Mouse (Mus musculus): ENCODE data around the gene Igfbp2. TPM values are rescaled to one million over a fixed set of nuclear protein-coding genes. Genes with fewer than 3 reads are reported as not detected.

Igfbp2 gene
- polyA plus RNA-seq, 1 experiment: 76.3 TPM

- Histone ChIP-seq H3K4me3 (ENCODE audit: insufficient read depth, low read length) (no peak overlapping the region), H3K27ac (ENCODE audit: insufficient read depth, low read length) (no peak overlapping the region), H3K4me1 (ENCODE audit: control insufficient read depth, insufficient read depth, low read length) (no peaks in the 10 kb centered on the region)
- TF ChIP-seq POLR2A (IDR thresholded peaks at IDR 0.05; ENCODE audit: extremely low read depth, insufficient read depth, low read length): no peak
- no peak for TF ChIP-seq CTCF (IDR thresholded peaks at IDR 0.05; ENCODE audit: extremely low read depth, insufficient read depth, low read length)
Measured at GRCm38 (mm10) chr1:72826931-72827330, 2.6 kb downstream of the Igfbp2 start.

GRCm38 (mm10) chr1:72827411-72828315 is 3.4 kb downstream of the Igfbp2 start:
- TF ChIP-seq POLR2A (IDR thresholded peaks at IDR 0.05; ENCODE audit: extremely low read depth, insufficient read depth, low read length) (no peak), CTCF (IDR thresholded peaks at IDR 0.05; ENCODE audit: extremely low read depth, insufficient read depth, low read length) (no peak)
- H3K4me1 ChIP-seq (ENCODE audit: control insufficient read depth, insufficient read depth, low read length): no peaks in the 10 kb centered on the region
- no peak overlapping the region for H3K27ac ChIP-seq (ENCODE audit: insufficient read depth, low read length)
- H3K4me3 ChIP-seq (ENCODE audit: insufficient read depth, low read length): no peak overlapping the region

- Histone ChIP-seq H3K4me1 (ENCODE audit: control insufficient read depth, insufficient read depth, low read length) (no peaks in the 10 kb centered on the region; the same call in 1 of the 2 replicates), H3K27ac (ENCODE audit: insufficient read depth, low read length) (no peak overlapping the region), H3K4me3 (ENCODE audit: insufficient read depth, low read length) (no peak overlapping the region)
- no peak for TF ChIP-seq CTCF (IDR thresholded peaks at IDR 0.05; ENCODE audit: extremely low read depth, insufficient read depth, low read length)
- TF ChIP-seq POLR2A (IDR thresholded peaks at IDR 0.05; ENCODE audit: extremely low read depth, insufficient read depth, low read length): no peak
Measured at GRCm38 (mm10) chr1:72828843-72829242, 4.5 kb downstream of the Igfbp2 start.

DNA sequence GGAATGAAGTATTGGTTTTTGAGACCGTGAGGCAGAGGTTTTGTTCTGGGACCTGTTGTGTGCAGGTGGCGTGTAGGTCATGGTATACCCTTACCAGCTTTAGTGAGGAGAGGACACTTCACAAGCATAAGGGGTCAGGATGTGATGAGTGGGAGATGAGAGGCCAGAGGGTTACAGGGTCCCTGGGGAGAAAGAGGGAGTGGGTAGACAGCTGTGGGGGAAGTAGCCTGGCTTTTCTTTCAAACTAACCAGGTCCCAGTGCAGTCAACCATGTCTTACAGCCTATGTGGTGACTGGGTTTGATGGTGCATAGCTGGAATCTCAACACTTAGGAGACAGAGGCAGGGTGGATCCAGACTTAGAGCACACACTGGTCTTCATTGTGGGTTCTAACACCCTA is 6.2 kb downstream of the Igfbp2 start:
- H3K4me3 ChIP-seq (ENCODE audit: insufficient read depth, low read length): no peak overlapping the region
- H3K4me1 ChIP-seq (ENCODE audit: control insufficient read depth, insufficient read depth, low read length): no peaks in the 10 kb centered on the region; the same call in 1 of the 2 replicates
- H3K27ac ChIP-seq (ENCODE audit: insufficient read depth, low read length): no peak overlapping the region
- no peak for TF ChIP-seq CTCF (IDR thresholded peaks at IDR 0.05; ENCODE audit: extremely low read depth, insufficient read depth, low read length)
- TF ChIP-seq POLR2A (IDR thresholded peaks at IDR 0.05; ENCODE audit: extremely low read depth, insufficient read depth, low read length): no peak

DNA sequence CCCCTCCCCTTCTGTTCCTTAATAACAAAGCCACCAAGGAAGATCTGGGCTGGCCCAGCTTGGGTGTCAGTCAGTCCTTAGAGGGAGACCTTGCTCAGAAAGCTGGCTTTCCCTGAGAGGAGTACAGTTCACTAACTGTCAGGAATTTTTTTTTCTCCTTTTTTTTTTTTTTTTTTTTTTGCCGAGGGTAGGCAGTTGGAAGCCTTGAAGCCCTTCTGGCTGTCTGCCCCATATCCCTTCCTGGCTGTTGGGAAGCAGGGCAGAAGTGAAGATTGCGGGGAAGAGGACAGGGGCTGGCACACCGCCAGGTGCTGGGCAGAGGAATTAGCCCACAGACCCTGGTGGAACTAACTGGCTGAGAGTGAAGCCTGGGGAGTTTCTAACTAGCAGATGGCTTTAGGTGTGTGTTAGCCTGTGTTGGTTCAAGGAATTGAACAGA is 8.4 kb downstream of the Igfbp2 start:
- Histone ChIP-seq H3K4me3 (ENCODE audit: insufficient read depth, low read length) (no peak overlapping the region), H3K27ac (ENCODE audit: insufficient read depth, low read length) (no peak overlapping the region), H3K4me1 (ENCODE audit: control insufficient read depth, insufficient read depth, low read length) (no peaks in the 10 kb centered on the region; the same call in 1 of the 2 replicates)
- TF ChIP-seq CTCF (IDR thresholded peaks at IDR 0.05; ENCODE audit: extremely low read depth, insufficient read depth, low read length) (no peak), POLR2A (IDR thresholded peaks at IDR 0.05; ENCODE audit: extremely low read depth, insufficient read depth, low read length) (no peak)

- Histone ChIP-seq H3K4me3 (ENCODE audit: insufficient read depth, low read length) (no peak overlapping the region), H3K27ac (ENCODE audit: insufficient read depth, low read length) (no peak overlapping the region), H3K4me1 (ENCODE audit: control insufficient read depth, insufficient read depth, low read length) (no peaks in the 10 kb centered on the region; the same call in 1 of the 2 replicates)
- TF ChIP-seq CTCF (IDR thresholded peaks at IDR 0.05; ENCODE audit: extremely low read depth, insufficient read depth, low read length) (no peak), POLR2A (IDR thresholded peaks at IDR 0.05; ENCODE audit: extremely low read depth, insufficient read depth, low read length) (no peak)
Measured at GRCm38 (mm10) chr1:72833563-72833962, 9.3 kb downstream of the Igfbp2 start.

- H3K27ac ChIP-seq (ENCODE audit: insufficient read depth, low read length): no peak overlapping the region
- no peak for TF ChIP-seq CTCF (IDR thresholded peaks at IDR 0.05; ENCODE audit: extremely low read depth, insufficient read depth, low read length)
- TF ChIP-seq POLR2A (IDR thresholded peaks at IDR 0.05; ENCODE audit: extremely low read depth, insufficient read depth, low read length): no peak
- H3K4me3 ChIP-seq (ENCODE audit: insufficient read depth, low read length): no peak overlapping the region
- no peaks in the 10 kb centered on the region for H3K4me1 ChIP-seq (ENCODE audit: control insufficient read depth, insufficient read depth, low read length)
Measured at GRCm38 (mm10) chr1:72839356-72839755, 15.1 kb downstream of the Igfbp2 start.

DNA sequence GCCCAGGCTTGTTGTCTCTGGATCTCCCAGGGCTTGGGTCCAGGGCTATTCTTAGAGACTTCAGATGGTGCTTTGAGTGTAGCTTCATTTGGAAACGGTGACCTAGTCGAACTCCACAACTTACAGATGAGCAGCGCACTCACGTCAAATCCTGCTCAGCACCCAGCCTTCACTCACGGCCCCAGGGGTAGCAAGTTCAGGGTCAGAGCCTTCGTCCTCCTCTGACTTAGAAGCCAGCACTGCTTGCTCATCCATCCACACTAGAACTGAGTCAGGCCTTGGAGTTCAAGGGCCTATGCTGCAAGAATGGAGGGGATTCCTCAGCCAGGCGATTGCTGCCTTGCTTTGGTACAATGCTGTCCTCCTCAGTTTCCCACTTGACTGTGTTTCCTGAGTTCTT is 15.5 kb downstream of the Igfbp2 start:
- TF ChIP-seq POLR2A (IDR thresholded peaks at IDR 0.05; ENCODE audit: extremely low read depth, insufficient read depth, low read length): no peak
- Histone ChIP-seq H3K27ac (ENCODE audit: insufficient read depth, low read length) (no peak overlapping the region), H3K4me3 (ENCODE audit: insufficient read depth, low read length) (no peak overlapping the region), H3K4me1 (ENCODE audit: control insufficient read depth, insufficient read depth, low read length) (no peaks in the 10 kb centered on the region)

- Histone ChIP-seq H3K4me1 (ENCODE audit: control insufficient read depth, insufficient read depth, low read length) (no peaks in the 10 kb centered on the region), H3K4me3 (ENCODE audit: insufficient read depth, low read length) (no peak overlapping the region), H3K27ac (ENCODE audit: insufficient read depth, low read length) (no peak overlapping the region)
- no peak for TF ChIP-seq CTCF (IDR thresholded peaks at IDR 0.05; ENCODE audit: extremely low read depth, insufficient read depth, low read length)
- no peak for TF ChIP-seq POLR2A (IDR thresholded peaks at IDR 0.05; ENCODE audit: extremely low read depth, insufficient read depth, low read length)
Measured at GRCm38 (mm10) chr1:72842666-72843459, 18.6 kb downstream of the Igfbp2 start.
